Mouse (Mus musculus) bone marrow macrophage, adult 2 months (primary cell): Measurements from ENCODE around the gene 1700014D04Rik.

ENCODE experiments used
- CTCF ChIP-seq: IDR thresholded peaks from 2 replicates; pipeline ENCODE4 v1.5.1; 2012; ENCODE audit warnings: low read depth, mild to moderate bottlenecking, low read length, moderate library complexity
- POLR2A ChIP-seq: IDR thresholded peaks from 2 replicates; pipeline ENCODE4 v1.6.1; 2012; ENCODE audit warnings: mild to moderate bottlenecking, low read depth, low read length, borderline replicate concordance

- TF ChIP-seq CTCF (no peak), POLR2A (no peak)
Measured at GRCm38 (mm10) chr13:59699131-59699530, 47.4 kb downstream of the 1700014D04Rik start.
